ENCODE assay signal across 25 mouse cellular contexts in the genomic region with DNA sequence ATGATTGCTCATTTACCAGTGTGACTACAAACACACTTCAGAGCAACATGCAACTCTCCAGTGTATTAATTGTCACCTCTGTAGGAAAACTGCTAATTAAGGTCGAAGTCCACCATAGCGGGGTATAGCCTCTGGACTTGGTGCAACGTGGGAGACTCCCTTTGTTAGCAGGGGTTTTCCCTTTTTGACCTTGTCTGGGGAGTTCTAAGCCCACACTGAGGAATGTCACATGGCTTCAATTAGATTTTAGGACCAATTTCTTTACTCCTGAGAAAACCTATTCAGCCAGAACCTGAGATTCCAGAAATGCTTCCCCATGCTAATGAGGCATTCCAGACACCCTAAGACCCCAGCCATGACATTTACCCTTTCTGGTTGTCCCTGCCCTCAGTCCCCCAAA. TPM values are rescaled to one million over a fixed set of nuclear protein-coding genes. Genes with fewer than 3 reads are reported as not detected.
DNase-seq lines count a peak whose midpoint lies in the region; ATAC-seq and TF ChIP-seq lines count a peak whose summit lies in the region.
"Had no signal": no experiment of that assay in that cellular context is flagged by ENCODE, and none has a peak within 500 bp of the region (broad histone marks: within the 10 kb centered on the region; RNA-seq: fewer than 3 reads in every experiment).

No protein-coding gene starts in this region.

- H3K27me3 ChIP-seq in kidney, embryonic 15.5 days, result no peaks in the 10 kb centered on the region
- no peaks in the 10 kb centered on the region for H3K27me3 ChIP-seq in limb, embryonic 11.5 days (ENCODE audit: control insufficient read depth, insufficient read depth, low read length)
- H3K27me3 ChIP-seq: embryonic facial prominence, embryonic 15.5 days; hindbrain, embryonic 15.5 days; liver, embryonic 12.5 days; neural tube, embryonic 12.5 days; Patski had no signal

- peaks cover 20% of the 10 kb centered on the region for H3K36me3 ChIP-seq in kidney, embryonic 15.5 days
- H3K36me3 ChIP-seq in limb, embryonic 11.5 days (ENCODE audit: control insufficient read depth, insufficient read depth, low read length), result peaks cover 7% of the 10 kb centered on the region; the same call in 1 of the 2 replicates

- ATAC-seq in kidney, embryonic 15.5 days (replicated peaks; ENCODE audit: low FRiP score), result no peak
- ATAC-seq in limb, embryonic 11.5 days (ENCODE audit: insufficient number of reproducible peaks, low FRiP score, low TSS enrichment, low read depth), result peak; percentile 52; the same call in 1 of the 2 replicates
- no peak for ATAC-seq in inflammation-experienced regulatory T-cells, adult 6 months
- ATAC-seq: activated CD4-positive, CD25-positive, alpha-beta regulatory T cell, adult 4 months; liver, embryonic 12.5 days; Patski had no signal

- H3K4me3 ChIP-seq in kidney, embryonic 15.5 days (replicated peaks), result no peak overlapping the region
- H3K4me3 ChIP-seq in bone marrow macrophage, adult 2 months (ENCODE audit: insufficient read depth, low read length), result peak overlapping the region; percentile 59; the same call in 1 of the 2 replicates
- H3K4me3 ChIP-seq in limb, embryonic 11.5 days (ENCODE audit: low read depth, low read length), result no peak overlapping the region
- H3K4me3 ChIP-seq: embryonic facial prominence, embryonic 15.5 days; hindbrain, embryonic 15.5 days; liver, embryonic 12.5 days; neural tube, embryonic 12.5 days had no signal

- H3K9ac ChIP-seq in kidney, embryonic 15.5 days, result no peak overlapping the region
- H3K9ac ChIP-seq in limb, embryonic 11.5 days (ENCODE audit: low read length), result no peak overlapping the region
- H3K9ac ChIP-seq: embryonic facial prominence, embryonic 15.5 days; hindbrain, embryonic 15.5 days; liver, embryonic 12.5 days; neural tube, embryonic 12.5 days had no signal

- TF ChIP-seq POLR2A in bone marrow macrophage, adult 2 months (IDR thresholded peaks at IDR 0.05; ENCODE audit: borderline replicate concordance, low read depth, low read length), result no peak

- 61% methylated on average over 3 of the region's 3 CpGs for WGBS in kidney, embryonic 15.5 days
- 13% methylated on average over 3 of the region's 3 CpGs for WGBS in limb, embryonic 11.5 days

- no peak overlapping the region for H3K4me2 ChIP-seq in kidney, embryonic 15.5 days
- H3K4me2 ChIP-seq in limb, embryonic 11.5 days (ENCODE audit: low read depth, severe bottlenecking), result no peak overlapping the region
- H3K4me2 ChIP-seq: embryonic facial prominence, embryonic 15.5 days; hindbrain, embryonic 15.5 days; liver, embryonic 12.5 days; midbrain, embryonic 11.5 days; neural tube, embryonic 12.5 days had no signal

- TF ChIP-seq CTCF in bone marrow macrophage, adult 2 months (IDR thresholded peaks at IDR 0.05; ENCODE audit: low read depth, low read length), result no peak

- peaks cover 13% of the 10 kb centered on the region; the same call in 1 of the 2 replicates for H3K4me1 ChIP-seq in kidney, embryonic 15.5 days
- peaks cover 47% of the 10 kb centered on the region for H3K4me1 ChIP-seq in bone marrow macrophage, adult 2 months (ENCODE audit: control insufficient read depth, insufficient read depth, low read length)
- H3K4me1 ChIP-seq in limb, embryonic 11.5 days (ENCODE audit: control insufficient read depth, insufficient read depth, low read length), result peaks cover 9% of the 10 kb centered on the region; the same call in 1 of the 2 replicates
- H3K4me1 ChIP-seq: hindbrain, embryonic 15.5 days; neural tube, embryonic 12.5 days had no signal

- DNase-seq in embryo, embryonic 10.5 days (ENCODE audit: low spot score), result peak; percentile 46
- no peak for DNase-seq in embryo, embryonic 9.5 days (ENCODE audit: extremely low spot score)
- DNase-seq in kidney, adult 11 months, result no peak
- DNase-seq in limb, embryonic 11.5 days (ENCODE audit: low spot score), result no peak
- no peak for DNase-seq in thymus, adult 18-20 months
- DNase-seq: adrenal gland, postnatal 10 days; cerebellum, adult 11 months; cerebellum, postnatal 25 days; gastrocnemius, adult 2 months; heart, postnatal 36 days; kidney, adult 8-10 months; lung, adult 2 months; right cerebral cortex, postnatal 14 days; spleen, adult 18-20 months; thymus, postnatal 4 days had no signal

- 0 out of 2 replicates have a peak overlapping the region, but pooled peaks have one; percentile 49 for H3K27ac ChIP-seq in kidney, embryonic 15.5 days
- H3K27ac ChIP-seq in bone marrow macrophage, adult 2 months (ENCODE audit: insufficient read depth, low read depth, low read length), result peak overlapping the region; percentile 76
- peak overlapping the region; percentile 69 for H3K27ac ChIP-seq in limb, embryonic 11.5 days (replicated peaks; ENCODE audit: low read depth, low read length)
- H3K27ac ChIP-seq: embryonic facial prominence, embryonic 15.5 days; gastrocnemius, adult 2 months; hindbrain, embryonic 15.5 days; liver, embryonic 12.5 days; neural tube, embryonic 12.5 days had no signal

- H3K9me3 ChIP-seq in kidney, embryonic 15.5 days (replicated peaks), result no peaks in the 10 kb centered on the region
- no peaks in the 10 kb centered on the region for H3K9me3 ChIP-seq in limb, embryonic 11.5 days (ENCODE audit: control insufficient read depth, low read length)
- H3K9me3 ChIP-seq: embryonic facial prominence, embryonic 15.5 days; hindbrain, embryonic 15.5 days; liver, embryonic 12.5 days; neural tube, embryonic 12.5 days had no signal

RNA-seq across cellular contexts. Expression of a gene that starts 4.0 kb away (rescaled TPM):
- polyA plus RNA-seq in kidney, embryonic 15.5 days (2015; fragmentation: Nextera tagmentation; extraction: Ambion mirVana), result 35.0 and 36.9 TPM in 2 replicates
- polyA plus RNA-seq in bone marrow macrophage, adult 2 months (2012; ENCODE audit: insufficient read depth, insufficient read length, missing spikeins), result 3,398 and 3,733 TPM in 2 replicates
- 13.2 and 13.6 TPM in 2 replicates for polyA plus RNA-seq in limb, embryonic 11.5 days (2014; fragmentation: Nextera tagmentation; extraction: Ambion mirVana)
- polyA plus RNA-seq in inflammation-experienced regulatory T-cells, adult 6 months (2017; shearing (Covaris generic)), result 10 to 100 TPM in 1 of 3 experiments, not detected in 2; 10.7 TPM

RNA-seq across cellular contexts. Expression of a gene that starts 5.4 kb away (rescaled TPM):
- polyA plus RNA-seq in kidney, embryonic 15.5 days (2015; fragmentation: Nextera tagmentation; extraction: Ambion mirVana), result 45.5 and 97.5 TPM in 2 replicates
- polyA plus RNA-seq in bone marrow macrophage, adult 2 months (2012; ENCODE audit: insufficient read depth, insufficient read length, missing spikeins), result not detected in 2 replicates
- polyA plus RNA-seq in limb, embryonic 11.5 days (2014; fragmentation: Nextera tagmentation; extraction: Ambion mirVana), result 2.8 and 4.6 TPM in 2 replicates
- polyA plus RNA-seq in inflammation-experienced regulatory T-cells, adult 6 months (2017; shearing (Covaris generic)), result not detected
- polyA plus RNA-seq: activated CD4-positive, CD25-positive, alpha-beta regulatory T cell, adult 4 months; Patski had no signal

RNA-seq across cellular contexts. Expression of a gene that starts 7.9 kb away (rescaled TPM):
- 35.1 and 35.4 TPM in 2 replicates for polyA plus RNA-seq in kidney, embryonic 15.5 days (2015; fragmentation: Nextera tagmentation; extraction: Ambion mirVana)
- 25.8 and 27.3 TPM in 2 replicates for polyA plus RNA-seq in bone marrow macrophage, adult 2 months (2012; ENCODE audit: insufficient read depth, insufficient read length, missing spikeins)
- 25.4 and 26.4 TPM in 2 replicates for polyA plus RNA-seq in limb, embryonic 11.5 days (2014; fragmentation: Nextera tagmentation; extraction: Ambion mirVana)
- 10 to 100 TPM; 24.1 to 34.6 (median 28.7) TPM for polyA plus RNA-seq in inflammation-experienced regulatory T-cells, adult 6 months (2017; shearing (Covaris generic))

RNA-seq across cellular contexts. Expression of a gene that starts 16.4 kb away (rescaled TPM):
- polyA plus RNA-seq in kidney, embryonic 15.5 days (2015; fragmentation: Nextera tagmentation; extraction: Ambion mirVana), result 0.26 and 0.81 TPM in 2 replicates
- polyA plus RNA-seq in bone marrow macrophage, adult 2 months (2012; ENCODE audit: insufficient read depth, insufficient read length, missing spikeins), result not detected in 2 replicates
- polyA plus RNA-seq in limb, embryonic 11.5 days (2014; fragmentation: Nextera tagmentation; extraction: Ambion mirVana), result 0.15 and 0.21 TPM in 2 replicates
- polyA plus RNA-seq in inflammation-experienced regulatory T-cells, adult 6 months (2017; shearing (Covaris generic)), result under 1 TPM; 0.39 to 0.75 (median 0.75) TPM

RNA-seq across cellular contexts. Expression of a gene that starts 20.0 kb away (rescaled TPM):
- 10.7 and 11.6 TPM in 2 replicates for polyA plus RNA-seq in kidney, embryonic 15.5 days (2015; fragmentation: Nextera tagmentation; extraction: Ambion mirVana)
- 0.21 TPM in 1 of 2 replicates, not detected in the other for polyA plus RNA-seq in bone marrow macrophage, adult 2 months (2012; ENCODE audit: insufficient read depth, insufficient read length, missing spikeins)
- 5.5 and 5.6 TPM in 2 replicates for polyA plus RNA-seq in limb, embryonic 11.5 days (2014; fragmentation: Nextera tagmentation; extraction: Ambion mirVana)
- under 1 TPM in 1 of 3 experiments, not detected in 2; 0.09 TPM for polyA plus RNA-seq in inflammation-experienced regulatory T-cells, adult 6 months (2017; shearing (Covaris generic))

Comparison
In these comparisons a context has a peak if more than half of its experiments do, and no peak if none do; other contexts are left out.
1. RNA of a gene that starts 4.0 kb away (polyA plus RNA-seq): 3,398 to 3,733 TPM in bone marrow macrophage, adult 2 months; 35.0 to 36.9 TPM in kidney, embryonic 15.5 days, 13.2 to 13.6 TPM in limb, embryonic 11.5 days and 10.7 TPM in inflammation-experienced regulatory T-cells, adult 6 months; every median in the first group is over 10 times any median in the second.
2. Peak in every context shown above with its lines, with median percentiles within 50 percentile points of each other: H3K27ac ChIP-seq.